Mouse (Mus musculus) heart, postnatal 14 days (tissue): ENCODE measurements around the gene Ilf3. TPM values are rescaled to one million over a fixed set of nuclear protein-coding genes. Genes with fewer than 3 reads are reported as not detected.

Source experiments
- total RNA-seq, 2 experiments: library from RNA; stranded (reverse); gene quantifications; 2 replicates each; pipeline ENCODE4 v1.2.3; 2021

Gene Ilf3
- total RNA-seq, 2 experiments from 2014 or later = 30.6 to 31.3 TPM

Other genes with a start within 250 kb of the Ilf3 start
- gene Tyk2, start 236.6 kb upstream of the Ilf3 start, total RNA-seq = 1 to 10 TPM; 9.2 TPM
- gene Cdc37, start 217.9 kb upstream of the Ilf3 start, total RNA-seq = 100 to 1,000 TPM; 151 to 157 TPM
- 10 to 100 TPM; 36.7 to 37.5 TPM for gene Pde4a, start 202.2 kb upstream of the Ilf3 start, total RNA-seq
- 10 to 100 TPM; 38.6 to 40.8 TPM for gene Keap1, start 128.5 kb upstream of the Ilf3 start, total RNA-seq
- gene S1pr5, start 119.4 kb upstream of the Ilf3 start, total RNA-seq = under 1 TPM; 0.27 to 0.45 TPM
- gene Atg4d, start 102.6 kb upstream of the Ilf3 start, total RNA-seq = 10 to 100 TPM; 73.3 to 85.0 TPM
- 10 to 100 TPM; 17.0 to 22.6 TPM for gene Kri1, start 79.9 kb upstream of the Ilf3 start, total RNA-seq
- gene Cdkn2d, start 76.5 kb upstream of the Ilf3 start, total RNA-seq = 10 to 100 TPM; 17.9 to 21.1 TPM
- under 1 TPM in 1 of 2 experiments, not detected in 1; 0.12 TPM for gene Ap1m2, start 55.5 kb upstream of the Ilf3 start, total RNA-seq
- gene Slc44a2, start 47.2 kb upstream of the Ilf3 start, total RNA-seq = 100 to 1,000 TPM; 105 to 116 TPM
- gene Qtrt1, start 44.0 kb downstream of the Ilf3 start, total RNA-seq = 10 to 100 TPM in 1 of 2 experiments, 1 to 10 TPM in 1; 8.5 to 11.2 TPM
- gene Dnm2, start 57.0 kb downstream of the Ilf3 start, total RNA-seq = 10 to 100 TPM; 78.3 to 81.6 TPM
- 10 to 100 TPM; 40.7 to 44.5 TPM for gene Tmed1, start 142.4 kb downstream of the Ilf3 start, total RNA-seq
- gene AB124611, start 158.3 kb downstream of the Ilf3 start, total RNA-seq = 1 to 10 TPM; 2.1 TPM
- gene Carm1, start 179.0 kb downstream of the Ilf3 start, total RNA-seq = 10 to 100 TPM; 50.3 to 54.2 TPM
- 10 to 100 TPM; 49.4 to 50.7 TPM for gene Timm29, start 224.9 kb downstream of the Ilf3 start, total RNA-seq
- 1 to 10 TPM; 6.6 to 7.0 TPM for gene Yipf2, start 225.0 kb downstream of the Ilf3 start, total RNA-seq
- gene Smarca4, start 248.3 kb downstream of the Ilf3 start, total RNA-seq = 10 to 100 TPM; 46.5 to 51.6 TPM